Mouse (Mus musculus) limb, embryonic 13.5 days (tissue): ENCODE results near the gene Rfx4. TPM values are rescaled to one million over a fixed set of nuclear protein-coding genes. Genes with fewer than 3 reads are reported as not detected.

ENCODE experiments used
- ATAC-seq: fragments of 200-750 bp; cut with Nextera tagmentation; 2 replicates; pipeline ENCODE4 v1.8.0; 2017; ENCODE audit warnings: low read depth, moderate number of reproducible peaks, moderate TSS enrichment; ENCODE audit not compliant: low FRiP score
- H3K27ac ChIP-seq: fragments of 300-500 bp; sonication (generic); 2 replicates; pipeline ENCODE4 v1.5.1; 2015; ENCODE audit warnings: inconsistent platforms, mild to moderate bottlenecking, moderate library complexity
- H3K27me3 ChIP-seq: fragments of 300-500 bp; sonication (generic); 2 replicates; pipeline ENCODE4 v1.6.1; 2015; ENCODE audit warnings: mild to moderate bottlenecking, inconsistent platforms
- H3K36me3 ChIP-seq: fragments of 300-500 bp; sonication (generic); 2 replicates; pipeline ENCODE4 v1.6.1; 2015; ENCODE audit warnings: inconsistent platforms, mild to moderate bottlenecking, moderate library complexity
- H3K4me1 ChIP-seq: fragments of 300-500 bp; sonication (generic); 2 replicates; pipeline ENCODE4 v1.6.1; 2015; ENCODE audit warnings: inconsistent platforms
- H3K4me2 ChIP-seq: fragments of 300-500 bp; sonication (generic); replicated peaks from 2 replicates; pipeline ENCODE4 v1.6.1; 2015; ENCODE audit warnings: inconsistent platforms, mild to moderate bottlenecking, moderate library complexity
- H3K4me3 ChIP-seq: fragments of 300-500 bp; sonication (generic); 2 replicates; pipeline ENCODE4 v1.5.1; 2015; ENCODE audit warnings: moderate library complexity, mild to moderate bottlenecking, inconsistent platforms
- H3K9ac ChIP-seq: fragments of 300-500 bp; sonication (generic); 2 replicates; pipeline ENCODE4 v1.6.1; 2015; ENCODE audit warnings: mild to moderate bottlenecking, inconsistent platforms
- H3K9me3 ChIP-seq: fragments of 300-500 bp; sonication (generic); 2 replicates; pipeline ENCODE4 v1.6.1; 2016; ENCODE audit warnings: inconsistent platforms
- WGBS: fragments of 180-500 bp; shearing (Covaris S2); methylation state at CpG from one replicate; pipeline ENCODE4 v1.1.7; 2015; 5-methylcytosine and 5-hydroxymethylcytosine counted together
- polyA plus RNA-seq: library from polyadenylated mRNA; unstranded; fragments of >200 nt; fragmentation: Nextera tagmentation; extraction: Ambion mirVana; gene quantifications from 2 replicates; pipeline ENCODE4 v1.2.1, GENCODE M21; 2015

Gene Rfx4
- polyA plus RNA-seq, 1 experiment from 2014 or later = 0.55 TPM

DNA sequence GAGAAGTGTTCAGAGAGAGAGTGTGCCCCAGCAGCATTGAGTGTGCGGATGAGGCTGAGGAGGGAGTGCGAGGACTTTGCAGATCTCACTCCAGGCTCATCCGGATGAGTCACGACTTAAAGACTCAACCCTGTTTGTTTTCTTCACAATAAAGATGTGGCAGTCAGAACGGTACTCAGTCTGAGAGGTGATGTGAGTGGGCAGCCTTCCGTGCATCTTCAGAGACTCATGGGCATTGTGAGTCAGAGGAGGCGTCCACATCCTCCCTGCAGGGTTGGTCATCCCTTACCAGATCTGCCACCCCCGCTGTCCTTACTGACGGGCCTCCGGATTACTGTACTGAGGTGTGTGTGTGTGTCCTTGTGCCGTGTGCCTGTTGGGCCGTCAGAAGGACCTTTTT lies 28.9 kb upstream of the Rfx4 start:
- WGBS = 89% methylated on average over 12 of the region's 12 CpGs
- H3K27me3 ChIP-seq = 0 out of 2 replicates have a peak, but pooled peaks cover 5% of the 10 kb centered on the region
- no peak overlapping the region for H3K4me3 ChIP-seq
- peaks cover 12% of the 10 kb centered on the region for H3K4me1 ChIP-seq
- H3K36me3 ChIP-seq = peaks cover 51% of the 10 kb centered on the region
- H3K9me3 ChIP-seq = no peaks in the 10 kb centered on the region
- H3K27ac ChIP-seq = no peak overlapping the region
- no peak overlapping the region for H3K9ac ChIP-seq
- H3K4me2 ChIP-seq = no peak overlapping the region
- ATAC-seq = no peak

DNA sequence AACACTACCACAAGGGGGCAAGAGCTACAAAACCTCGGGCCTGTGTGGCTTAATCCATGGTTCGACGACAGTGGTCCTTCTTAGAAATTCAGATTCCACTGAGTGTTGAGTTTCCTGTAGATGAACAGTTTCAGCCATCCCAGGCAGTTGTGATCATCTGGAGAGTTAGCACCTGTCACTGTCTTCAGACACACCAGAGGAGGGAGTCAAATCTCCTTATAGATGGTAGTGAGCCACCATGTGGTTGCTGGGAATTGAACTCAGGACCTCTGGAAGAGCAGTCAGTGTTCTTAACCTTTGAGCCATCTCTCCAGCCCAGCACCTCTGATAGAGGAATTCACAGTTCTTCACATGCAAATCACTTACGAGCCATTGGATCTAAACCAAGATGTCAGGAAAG lies 28.1 kb upstream of the Rfx4 start:
- no peak overlapping the region for H3K4me3 ChIP-seq
- no peak for ATAC-seq
- H3K27me3 ChIP-seq = 0 out of 2 replicates have a peak, but pooled peaks cover 5% of the 10 kb centered on the region
- H3K9me3 ChIP-seq = no peaks in the 10 kb centered on the region
- peaks cover 43% of the 10 kb centered on the region for H3K36me3 ChIP-seq
- peaks cover 12% of the 10 kb centered on the region for H3K4me1 ChIP-seq
- no peak overlapping the region for H3K9ac ChIP-seq
- WGBS = 90% methylated on average over 4 of the region's 4 CpGs
- H3K4me2 ChIP-seq = no peak overlapping the region
- H3K27ac ChIP-seq = no peak overlapping the region

DNA sequence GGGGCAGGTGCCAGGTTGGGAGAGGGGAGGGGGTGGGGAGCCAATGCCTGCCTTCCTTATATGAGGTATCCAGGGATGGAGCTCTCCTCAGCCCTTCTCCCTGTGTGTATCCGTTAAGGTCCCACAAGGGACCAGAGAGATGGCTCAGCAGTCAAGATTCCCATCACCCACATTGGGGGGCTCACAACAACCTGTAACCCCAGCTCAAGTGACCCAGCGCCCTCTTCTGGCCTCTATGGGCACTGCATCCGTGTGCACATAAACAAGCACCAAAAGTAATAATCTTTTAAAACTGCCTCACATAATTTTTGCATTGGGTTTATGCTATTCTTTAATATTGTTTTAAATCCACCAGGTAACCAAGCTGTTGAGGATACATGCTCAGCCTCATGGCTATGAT lies 25.8 kb upstream of the Rfx4 start:
- Histone ChIP-seq H3K4me1 (peaks cover 22% of the 10 kb centered on the region), H3K4me3 (no peak overlapping the region), H3K27me3 (peaks cover 8% of the 10 kb centered on the region; the same call in 1 of the 2 replicates), H3K36me3 (peaks cover 28% of the 10 kb centered on the region), H3K9me3 (no peaks in the 10 kb centered on the region), H3K27ac (no peak overlapping the region), H3K9ac (no peak overlapping the region), H3K4me2 (no peak overlapping the region)
- ATAC-seq = no peak
- 78% methylated on average over 3 of the region's 3 CpGs for WGBS

DNA sequence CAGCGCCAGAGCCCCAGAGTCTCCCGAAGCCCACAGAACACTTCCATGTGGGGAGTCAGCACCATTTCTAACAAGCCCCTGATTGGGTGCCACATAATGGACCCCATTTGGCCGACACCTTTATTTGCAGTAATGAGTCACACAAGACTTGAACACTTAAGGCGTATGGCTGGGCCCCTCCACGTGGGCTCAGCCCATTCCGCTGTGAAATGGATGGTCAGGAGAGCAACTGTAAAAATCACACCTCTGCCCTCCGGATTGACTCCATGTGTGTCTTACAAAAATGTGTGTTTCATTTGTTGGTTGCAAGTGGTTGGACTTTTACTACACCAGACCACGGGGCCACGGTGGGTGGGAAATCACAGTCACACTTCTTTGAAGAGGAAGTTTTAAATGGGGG lies 24.9 kb upstream of the Rfx4 start:
- Histone ChIP-seq H3K36me3 (peaks cover 19% of the 10 kb centered on the region), H3K4me2 (no peak overlapping the region), H3K27ac (no peak overlapping the region), H3K9me3 (no peaks in the 10 kb centered on the region), H3K27me3 (peaks cover 8% of the 10 kb centered on the region; the same call in 1 of the 2 replicates), H3K9ac (no peak overlapping the region), H3K4me3 (no peak overlapping the region), H3K4me1 (peaks cover 22% of the 10 kb centered on the region)
- ATAC-seq = no peak
- 26% methylated on average over 9 of the region's 9 CpGs for WGBS

DNA sequence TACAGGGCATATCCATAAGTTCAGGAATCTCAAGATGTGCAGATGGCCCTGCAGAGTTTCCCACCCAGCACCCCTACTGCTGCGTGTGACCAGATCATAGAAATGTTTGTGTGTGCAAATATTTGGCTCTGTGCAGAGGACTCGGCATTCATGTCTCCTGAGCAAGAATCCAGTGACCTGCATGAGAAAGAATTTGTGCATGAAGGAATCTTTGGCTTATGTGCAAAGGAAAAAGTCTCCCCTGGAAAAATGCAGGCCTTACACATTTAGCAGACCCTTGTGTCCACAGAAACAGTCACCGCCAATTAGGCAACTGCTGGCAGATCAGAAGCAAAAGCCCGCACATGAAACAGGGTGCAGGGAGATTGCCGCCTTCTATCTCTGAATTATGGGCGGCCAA lies 22.4 kb upstream of the Rfx4 start:
- 30% methylated on average over 6 of the region's 6 CpGs for WGBS
- peaks cover 11% of the 10 kb centered on the region; the same call in 1 of the 2 replicates for H3K27me3 ChIP-seq

DNA sequence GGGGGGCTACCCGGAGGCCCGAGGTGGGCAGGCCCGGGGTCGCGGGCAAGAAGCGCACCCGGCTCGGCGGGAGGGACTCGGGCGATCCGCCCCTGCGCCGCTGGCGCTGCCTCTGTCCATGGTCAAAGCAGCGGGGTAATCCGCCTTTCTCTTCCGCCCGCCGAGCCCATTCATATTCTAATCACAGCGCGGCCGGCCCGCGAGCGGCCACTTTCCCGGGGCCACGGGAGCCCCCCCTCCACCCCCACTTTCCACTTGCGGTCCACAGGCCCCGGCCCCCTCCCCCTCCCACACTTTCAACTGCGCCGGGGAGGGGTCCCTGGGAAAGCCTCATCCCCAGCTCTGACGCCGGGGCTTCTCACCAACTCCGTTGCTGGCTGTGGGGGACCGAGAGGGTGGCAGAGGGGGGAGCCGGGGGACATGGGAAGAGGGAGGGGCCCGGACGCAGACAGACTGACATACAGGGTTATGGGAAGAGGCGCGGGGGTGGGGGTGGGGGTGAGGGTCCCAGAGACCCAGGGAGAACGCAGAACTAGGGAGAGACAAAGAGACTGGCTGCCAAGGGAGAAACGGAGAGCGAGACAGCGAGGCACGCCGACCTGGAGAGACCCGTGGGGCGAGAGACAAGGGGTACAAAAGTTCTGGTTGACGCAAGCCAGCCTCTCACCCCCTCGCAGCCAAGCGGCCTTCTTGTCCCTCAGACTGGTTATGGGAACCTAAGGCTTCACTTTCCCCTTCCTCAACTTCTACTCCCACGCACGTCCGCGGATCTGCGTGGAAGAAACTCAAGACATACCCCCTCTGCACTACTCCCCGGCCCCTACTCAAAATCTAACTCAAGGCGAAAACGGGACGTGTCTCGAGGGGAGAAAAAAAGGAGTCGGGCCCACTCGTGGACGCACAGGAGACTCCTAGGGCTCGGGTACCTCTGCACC lies 744 bp upstream of the Rfx4 start:
- H3K36me3 ChIP-seq = no peaks in the 10 kb centered on the region
- H3K9me3 ChIP-seq = no peaks in the 10 kb centered on the region
- H3K9ac ChIP-seq = no peak overlapping the region
- H3K27ac ChIP-seq = no peak overlapping the region
- peak overlapping the region; percentile 40 for H3K4me3 ChIP-seq
- peak overlapping the region; percentile 67 for H3K4me2 ChIP-seq
- peaks cover 41% of the 10 kb centered on the region for H3K4me1 ChIP-seq
- no peak for ATAC-seq
- under 1% methylated on average over 66 of the region's 66 CpGs for WGBS
- H3K27me3 ChIP-seq = peaks cover 95% of the 10 kb centered on the region

More for the DNA sequence above, 22.4 kb upstream of the Rfx4 start:
- no peak overlapping the region for H3K4me3 ChIP-seq
- peaks cover 22% of the 10 kb centered on the region for H3K4me1 ChIP-seq
- H3K9ac ChIP-seq = no peak overlapping the region
- no peaks in the 10 kb centered on the region for H3K36me3 ChIP-seq
- no peak overlapping the region for H3K4me2 ChIP-seq
- ATAC-seq = no peak
- H3K9me3 ChIP-seq = no peaks in the 10 kb centered on the region
- no peak overlapping the region for H3K27ac ChIP-seq

DNA sequence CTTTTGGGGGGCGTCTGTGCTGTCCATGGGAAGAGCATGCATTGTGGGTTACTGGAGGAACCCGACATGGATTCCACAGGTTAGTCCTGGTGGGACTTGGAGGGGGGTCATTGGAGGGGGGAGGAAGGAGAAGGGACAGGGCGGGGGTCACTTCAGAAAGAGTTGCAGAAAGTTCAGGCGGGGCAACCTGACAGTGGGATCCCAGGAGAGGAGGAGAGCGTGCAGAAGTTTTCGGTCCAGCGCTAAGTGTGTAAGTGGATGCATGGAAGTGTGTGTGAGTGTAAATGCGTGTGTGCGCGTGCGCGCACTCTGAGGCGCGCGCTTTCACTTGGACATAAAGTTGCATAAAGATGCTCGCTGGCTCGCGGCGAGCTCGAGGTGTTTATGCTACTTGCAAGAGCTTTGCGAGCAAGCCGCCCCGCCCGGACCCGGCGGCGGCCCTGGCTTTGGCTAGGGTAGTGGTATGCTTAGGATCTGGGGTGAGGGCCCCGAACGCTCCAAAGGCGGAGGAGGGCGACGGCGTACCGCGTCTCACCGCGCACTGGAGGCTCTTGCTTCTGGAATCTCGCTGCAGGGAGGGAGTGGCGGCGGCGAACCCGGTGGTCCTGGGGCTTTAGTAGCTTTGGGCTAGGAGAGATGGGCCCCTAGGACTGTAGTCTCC lies 703 bp downstream of the Rfx4 start:
- peak overlapping the region; percentile 54 for H3K9ac ChIP-seq
- no peaks in the 10 kb centered on the region for H3K36me3 ChIP-seq
- no peak overlapping the region for H3K27ac ChIP-seq
- H3K27me3 ChIP-seq = peaks cover 97% of the 10 kb centered on the region
- H3K9me3 ChIP-seq = no peaks in the 10 kb centered on the region
- H3K4me3 ChIP-seq = peak overlapping the region; percentile 40
- peak overlapping the region; percentile 67 for H3K4me2 ChIP-seq
- peaks cover 49% of the 10 kb centered on the region for H3K4me1 ChIP-seq
- no peak; the same call in 1 of the 2 replicates for ATAC-seq
- WGBS = under 1% methylated on average over 42 of the region's 42 CpGs

DNA sequence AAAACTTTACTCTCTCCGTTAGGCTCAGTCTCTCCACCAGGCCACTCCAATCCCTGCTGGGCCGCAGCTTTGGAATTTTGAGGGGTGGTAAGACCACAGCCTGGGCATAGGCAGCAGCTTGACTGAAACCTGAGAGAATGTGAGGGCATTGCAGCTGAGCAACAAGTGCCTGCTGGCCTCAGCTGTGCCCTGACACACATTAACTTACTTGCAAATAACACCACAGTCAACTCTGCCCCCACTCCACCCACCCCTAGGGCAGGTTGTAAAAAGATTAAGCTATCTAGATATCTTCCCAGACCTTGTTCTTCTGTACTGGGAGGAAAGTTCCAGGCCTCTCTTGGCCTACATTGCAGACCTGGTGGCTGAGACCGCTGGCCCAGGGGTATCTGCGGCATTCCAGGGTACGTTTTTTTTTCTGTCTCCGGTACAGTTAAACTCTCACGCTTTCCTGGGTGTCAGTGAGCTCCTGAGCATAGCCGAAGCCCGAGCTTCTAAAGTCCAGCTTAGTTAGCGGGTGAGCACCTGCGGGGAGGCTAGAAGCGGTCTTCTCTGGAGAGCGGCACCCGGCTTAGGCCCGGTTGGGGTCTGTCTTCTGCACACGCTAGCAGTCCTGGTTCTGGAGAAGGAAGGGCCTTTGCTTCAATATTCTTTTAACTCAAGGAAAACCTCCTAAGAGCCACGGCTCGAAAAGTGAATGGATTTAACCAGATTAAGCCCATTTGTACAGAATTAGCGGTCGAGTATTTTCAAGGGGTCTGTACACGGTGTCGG lies 1.8 kb downstream of the Rfx4 start:
- no peak overlapping the region for H3K27ac ChIP-seq
- H3K9me3 ChIP-seq = no peaks in the 10 kb centered on the region
- no peaks in the 10 kb centered on the region for H3K36me3 ChIP-seq
- ATAC-seq = no peak
- 4% methylated on average over 22 of the region's 22 CpGs for WGBS
- peaks cover 49% of the 10 kb centered on the region for H3K4me1 ChIP-seq
- no peak overlapping the region for H3K9ac ChIP-seq
- H3K27me3 ChIP-seq = peaks cover 96% of the 10 kb centered on the region
- peak overlapping the region; percentile 40 for H3K4me3 ChIP-seq
- peak overlapping the region; percentile 14; the same call in 1 of the 2 replicates for H3K4me2 ChIP-seq

DNA sequence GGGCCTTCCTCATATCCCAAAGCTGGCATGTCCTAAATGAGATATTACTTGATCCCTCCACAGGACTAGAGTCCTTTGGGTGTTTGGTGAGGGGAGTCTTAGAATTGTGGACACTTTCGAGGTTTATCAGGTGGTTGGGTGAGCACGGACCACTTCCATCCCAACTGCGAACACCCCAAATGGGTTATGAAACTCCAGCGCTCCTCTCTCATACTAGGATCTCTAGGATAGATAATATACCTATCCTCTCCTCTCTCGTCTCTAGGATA lies 2.3 kb downstream of the Rfx4 start:
- Histone ChIP-seq H3K4me3 (peak overlapping the region; percentile 2; the same call in 1 of the 2 replicates), H3K27ac (no peak overlapping the region), H3K27me3 (peaks cover 96% of the 10 kb centered on the region), H3K9me3 (no peaks in the 10 kb centered on the region), H3K4me2 (no peak overlapping the region), H3K36me3 (no peaks in the 10 kb centered on the region), H3K4me1 (peaks cover 49% of the 10 kb centered on the region), H3K9ac (no peak overlapping the region)
- 8% methylated on average over 5 of the region's 5 CpGs for WGBS
- no peak for ATAC-seq

DNA sequence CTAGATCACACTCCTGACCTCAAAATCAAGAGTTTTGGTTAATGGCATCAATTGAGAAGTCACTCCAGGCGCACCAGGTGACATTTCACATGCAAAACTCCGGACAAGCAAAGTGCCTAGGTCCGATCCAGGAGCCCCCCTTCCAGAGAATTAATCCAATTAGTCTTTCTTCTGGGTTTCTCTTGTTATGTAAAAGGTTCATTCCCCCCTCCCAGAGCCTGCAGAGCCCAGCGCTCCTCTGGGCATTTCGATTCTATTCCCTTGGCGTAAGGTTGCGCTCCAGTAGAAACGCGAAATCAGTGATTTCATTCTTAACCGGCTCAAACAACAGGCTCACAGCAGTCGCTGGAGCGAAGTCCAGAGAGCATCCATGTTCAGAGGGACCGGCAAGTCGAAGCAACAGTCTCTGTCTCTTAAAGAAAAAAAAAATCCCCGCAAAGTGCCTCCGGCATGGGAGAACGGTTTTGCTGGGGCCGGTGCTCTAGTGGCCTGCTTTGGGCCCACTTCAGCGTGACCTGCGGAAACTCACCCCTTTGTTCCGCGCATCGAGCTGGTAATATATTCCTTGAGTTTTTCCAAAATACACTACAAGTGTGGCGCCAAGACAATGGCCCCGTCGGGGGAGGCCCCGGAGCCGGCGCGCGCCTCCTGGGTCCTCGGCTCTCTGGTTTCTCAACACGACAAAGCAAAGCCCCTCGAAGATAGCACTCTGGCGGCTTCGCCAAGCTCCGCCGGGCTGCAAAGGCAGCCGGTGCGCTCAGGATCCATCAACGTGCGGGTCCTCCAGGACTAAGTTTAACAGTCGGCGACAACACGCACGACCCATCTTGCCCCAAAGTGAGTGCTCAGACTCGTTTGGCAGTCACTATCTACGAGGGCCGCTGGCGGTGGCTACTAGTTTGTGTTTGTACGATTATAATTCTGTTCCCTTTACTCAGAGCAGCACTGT lies 2.9 kb downstream of the Rfx4 start:
- Histone ChIP-seq H3K4me2 (peak overlapping the region; percentile 73), H3K9me3 (no peaks in the 10 kb centered on the region), H3K4me1 (peaks cover 49% of the 10 kb centered on the region), H3K9ac (no peak overlapping the region), H3K27ac (no peak overlapping the region), H3K27me3 (peaks cover 95% of the 10 kb centered on the region), H3K36me3 (no peaks in the 10 kb centered on the region), H3K4me3 (peak overlapping the region; percentile 41)
- WGBS = 2% methylated on average over 51 of the region's 51 CpGs
- ATAC-seq = no peak

DNA sequence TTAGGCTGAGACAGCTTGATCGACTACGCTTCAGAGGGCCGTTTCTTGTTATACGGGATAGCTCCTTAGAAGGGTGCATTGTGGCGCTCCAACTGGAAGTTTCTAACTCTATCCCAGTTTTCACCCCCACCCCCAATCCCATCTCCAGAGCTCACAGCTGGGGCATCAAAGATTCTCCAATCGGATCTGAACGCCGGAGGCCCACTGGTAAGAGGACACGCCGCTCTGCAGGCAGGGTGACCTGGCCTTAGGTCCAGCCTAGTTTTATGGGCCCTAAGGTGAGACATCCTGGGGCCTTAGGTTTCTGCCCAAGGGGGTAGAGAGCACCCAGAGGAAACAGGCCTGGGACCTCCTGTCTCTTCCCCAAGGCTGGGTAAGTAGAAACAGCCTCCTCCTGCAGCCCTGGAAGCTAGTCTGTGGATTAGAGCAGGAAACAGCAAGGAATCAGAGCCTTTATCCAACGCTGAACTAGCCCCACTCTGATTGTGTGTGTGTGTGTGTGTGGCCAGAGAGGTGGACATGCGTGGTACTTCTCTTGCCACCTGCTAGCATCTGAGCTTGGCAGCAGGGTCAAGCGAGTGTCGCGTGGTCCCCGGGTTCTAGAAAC lies 3.8 kb downstream of the Rfx4 start:
- Histone ChIP-seq H3K9ac (peak overlapping the region; percentile 50), H3K36me3 (no peaks in the 10 kb centered on the region), H3K9me3 (no peaks in the 10 kb centered on the region), H3K27me3 (peaks cover 87% of the 10 kb centered on the region), H3K27ac (no peak overlapping the region), H3K4me1 (peaks cover 46% of the 10 kb centered on the region), H3K4me3 (peak overlapping the region; percentile 41), H3K4me2 (peak overlapping the region; percentile 73)
- WGBS = 4% methylated on average over 16 of the region's 16 CpGs
- ATAC-seq = 0 out of 2 replicates have a peak, but pooled peaks have one; percentile 4
